Mouse (Mus musculus): Measurements from ENCODE around the gene Ndufa13. TPM values are rescaled to one million over a fixed set of nuclear protein-coding genes. Genes with fewer than 3 reads are reported as not detected.

Ndufa13 gene
- polyA plus RNA-seq, 1 experiment, result 135 TPM

GRCm38 (mm10) chr8:69870003-69870765 lies 32.2 kb downstream of the Ndufa13 start:
- no peaks in the 10 kb centered on the region for H3K79me2 ChIP-seq (ENCODE audit: control insufficient read depth, insufficient read depth)
- no peak for TF ChIP-seq MAX (IDR thresholded peaks at IDR 0.05)
- no peak overlapping the region for H3ac ChIP-seq (ENCODE audit: control insufficient read depth, insufficient read length, low read depth)
- H3K27me3 ChIP-seq (ENCODE audit: control insufficient read depth, insufficient read depth, insufficient read length), result peaks cover 3% of the 10 kb centered on the region
- H3K36me3 ChIP-seq (ENCODE audit: control insufficient read depth, insufficient read depth), result no peaks in the 10 kb centered on the region
- H3K79me3 ChIP-seq (ENCODE audit: low read depth), result no peaks in the 10 kb centered on the region
- H3K4me3 ChIP-seq (ENCODE audit: insufficient read depth, poor library complexity, severe bottlenecking), result no peak overlapping the region

GRCm38 (mm10) chr8:69867696-69868326 lies 34.5 kb downstream of the Ndufa13 start:
- TF ChIP-seq CEBPB (IDR thresholded peaks at IDR 0.05; ENCODE audit: low read depth), result no peak
- no peak for TF ChIP-seq MYOD1 (IDR thresholded peaks at IDR 0.05; ENCODE audit: control insufficient read depth, insufficient read length, low read depth)
- no peak for TF ChIP-seq FOSL1 (IDR thresholded peaks at IDR 0.05; ENCODE audit: insufficient read depth, low read length, poor library complexity, severe bottlenecking)
- no peak for TF ChIP-seq USF1 (IDR thresholded peaks at IDR 0.05; ENCODE audit: low read depth)
- no peak for TF ChIP-seq MAX (IDR thresholded peaks at IDR 0.05)
- no peak for TF ChIP-seq CTCF (IDR thresholded peaks at IDR 0.05; ENCODE audit: control insufficient read depth, insufficient read depth, insufficient read length)
- TF ChIP-seq MYOG (IDR thresholded peaks at IDR 0.05; ENCODE audit: control insufficient read depth, extremely low read depth, insufficient read length), result no peak
- no peak overlapping the region for H3K4me3 ChIP-seq (ENCODE audit: insufficient read depth, poor library complexity, severe bottlenecking)
- peaks cover 3% of the 10 kb centered on the region for H3K27me3 ChIP-seq (ENCODE audit: control insufficient read depth, insufficient read depth, insufficient read length)
- no peak overlapping the region for H3ac ChIP-seq (ENCODE audit: control insufficient read depth, insufficient read length, low read depth)
- H3K79me3 ChIP-seq (ENCODE audit: low read depth), result no peaks in the 10 kb centered on the region
- H3K79me2 ChIP-seq (ENCODE audit: control insufficient read depth, insufficient read depth), result no peaks in the 10 kb centered on the region
- H3K36me3 ChIP-seq (ENCODE audit: control insufficient read depth, insufficient read depth), result no peaks in the 10 kb centered on the region

GRCm38 (mm10) chr8:69864180-69864579 lies 38.2 kb downstream of the Ndufa13 start:
- Histone ChIP-seq H3K4me3 (ENCODE audit: insufficient read depth, poor library complexity, severe bottlenecking) (no peak overlapping the region), H3ac (ENCODE audit: control insufficient read depth, insufficient read length, low read depth) (no peak overlapping the region), H3K79me2 (ENCODE audit: control insufficient read depth, insufficient read depth) (no peaks in the 10 kb centered on the region), H3K27me3 (ENCODE audit: control insufficient read depth, insufficient read depth, insufficient read length) (no peaks in the 10 kb centered on the region), H3K79me3 (ENCODE audit: low read depth) (no peaks in the 10 kb centered on the region), H3K36me3 (ENCODE audit: control insufficient read depth, insufficient read depth) (no peaks in the 10 kb centered on the region)
- TF ChIP-seq MYOD1 (IDR thresholded peaks at IDR 0.05; ENCODE audit: control insufficient read depth, insufficient read length, low read depth) (no peak), CEBPB (IDR thresholded peaks at IDR 0.05; ENCODE audit: low read depth) (no peak), MAX (IDR thresholded peaks at IDR 0.05) (no peak), CTCF (IDR thresholded peaks at IDR 0.05; ENCODE audit: control insufficient read depth, insufficient read depth, insufficient read length) (no peak), USF1 (IDR thresholded peaks at IDR 0.05; ENCODE audit: low read depth) (no peak), FOSL1 (IDR thresholded peaks at IDR 0.05; ENCODE audit: insufficient read depth, low read length, poor library complexity, severe bottlenecking) (no peak), MYOG (IDR thresholded peaks at IDR 0.05; ENCODE audit: control insufficient read depth, extremely low read depth, insufficient read length) (no peak)

GRCm38 (mm10) chr8:69863387-69864020 lies 38.9 kb downstream of the Ndufa13 start:
- Histone ChIP-seq H3K79me3 (ENCODE audit: low read depth) (no peaks in the 10 kb centered on the region), H3K4me3 (ENCODE audit: insufficient read depth, poor library complexity, severe bottlenecking) (no peak overlapping the region), H3ac (ENCODE audit: control insufficient read depth, insufficient read length, low read depth) (no peak overlapping the region), H3K79me2 (ENCODE audit: control insufficient read depth, insufficient read depth) (no peaks in the 10 kb centered on the region), H3K36me3 (ENCODE audit: control insufficient read depth, insufficient read depth) (no peaks in the 10 kb centered on the region), H3K27me3 (ENCODE audit: control insufficient read depth, insufficient read depth, insufficient read length) (no peaks in the 10 kb centered on the region)
- TF ChIP-seq CEBPB (IDR thresholded peaks at IDR 0.05; ENCODE audit: low read depth) (no peak), MYOG (IDR thresholded peaks at IDR 0.05; ENCODE audit: control insufficient read depth, extremely low read depth, insufficient read length) (no peak), FOSL1 (IDR thresholded peaks at IDR 0.05; ENCODE audit: insufficient read depth, low read length, poor library complexity, severe bottlenecking) (no peak), MYOD1 (IDR thresholded peaks at IDR 0.05; ENCODE audit: control insufficient read depth, insufficient read length, low read depth) (no peak), MAX (IDR thresholded peaks at IDR 0.05) (no peak)

GRCm38 (mm10) chr8:69861251-69861650 lies 41.1 kb downstream of the Ndufa13 start:
- H3K4me3 ChIP-seq (ENCODE audit: insufficient read depth, poor library complexity, severe bottlenecking), result no peak overlapping the region
- no peak overlapping the region for H3ac ChIP-seq (ENCODE audit: control insufficient read depth, insufficient read length, low read depth)
- no peaks in the 10 kb centered on the region for H3K79me3 ChIP-seq (ENCODE audit: low read depth)
- TF ChIP-seq CTCF (IDR thresholded peaks at IDR 0.05; ENCODE audit: control insufficient read depth, insufficient read depth, insufficient read length), result no peak
- TF ChIP-seq MAX (IDR thresholded peaks at IDR 0.05), result no peak
- TF ChIP-seq FOSL1 (IDR thresholded peaks at IDR 0.05; ENCODE audit: insufficient read depth, low read length, poor library complexity, severe bottlenecking), result no peak
- TF ChIP-seq MYOD1 (IDR thresholded peaks at IDR 0.05; ENCODE audit: control insufficient read depth, insufficient read length, low read depth), result no peak
- H3K36me3 ChIP-seq (ENCODE audit: control insufficient read depth, insufficient read depth), result no peaks in the 10 kb centered on the region
- H3K27me3 ChIP-seq (ENCODE audit: control insufficient read depth, insufficient read depth, insufficient read length), result no peaks in the 10 kb centered on the region
- no peaks in the 10 kb centered on the region for H3K79me2 ChIP-seq (ENCODE audit: control insufficient read depth, insufficient read depth)

All from C2C12 (cell line).